Mouse (Mus musculus) neural tube, embryonic 12.5 days (tissue): Measurements from ENCODE around the gene Ambp. TPM values are rescaled to one million over a fixed set of nuclear protein-coding genes. Genes with fewer than 3 reads are reported as not detected.

ENCODE experiments used
- ATAC-seq: fragments of 200-750 bp; cut with Nextera tagmentation; 2 replicates; pipeline ENCODE4 v1.8.0; 2017; ENCODE audit warnings: low read depth, mild to moderate bottlenecking, moderate TSS enrichment, moderate library complexity; ENCODE audit not compliant: low FRiP score
- H3K27ac ChIP-seq: fragments of 300-500 bp; sonication (generic); 2 replicates; pipeline ENCODE4 v1.5.1; 2016
- H3K27me3 ChIP-seq: fragments of 300-500 bp; sonication (generic); replicated peaks from 2 replicates; pipeline ENCODE4 v1.6.1; 2016; ENCODE audit warnings: mild to moderate bottlenecking
- H3K36me3 ChIP-seq: fragments of 300-500 bp; sonication (generic); 2 replicates; pipeline ENCODE4 v1.6.1; 2016; ENCODE audit warnings: mild to moderate bottlenecking
- H3K4me1 ChIP-seq: fragments of 300-500 bp; sonication (generic); 2 replicates; pipeline ENCODE4 v1.6.1; 2016
- H3K4me2 ChIP-seq: fragments of 300-500 bp; sonication (generic); replicated peaks from 2 replicates; pipeline ENCODE4 v1.6.1; 2016; ENCODE audit warnings: mild to moderate bottlenecking
- H3K4me3 ChIP-seq: fragments of 300-500 bp; sonication (generic); 2 replicates; pipeline ENCODE4 v1.5.1; 2016
- H3K9ac ChIP-seq: fragments of 300-500 bp; sonication (generic); 2 replicates; pipeline ENCODE4 v1.6.1; 2016; ENCODE audit warnings: mild to moderate bottlenecking
- H3K9me3 ChIP-seq: fragments of 300-500 bp; sonication (generic); 2 replicates; pipeline ENCODE4 v1.6.1; 2016; ENCODE audit warnings: mild to moderate bottlenecking
- WGBS: fragments of 180-500 bp; shearing (Covaris S2); methylation state at CpG from one replicate; pipeline ENCODE4 v1.1.7; 2016; 5-methylcytosine and 5-hydroxymethylcytosine counted together
- polyA plus RNA-seq: library from polyadenylated mRNA; unstranded; fragments of >200 nt; fragmentation: Nextera tagmentation; extraction: Ambion mirVana; gene quantifications from 2 replicates; pipeline ENCODE4 v1.2.1, GENCODE M21; 2016

Ambp gene
- polyA plus RNA-seq, 1 experiment from 2014 or later, result 0.30 TPM

- no peak overlapping the region for H3K4me3 ChIP-seq
- no peak overlapping the region for H3K9ac ChIP-seq
- no peaks in the 10 kb centered on the region for H3K9me3 ChIP-seq
- H3K27ac ChIP-seq, result no peak overlapping the region
- ATAC-seq, result no peak
- 86% methylated on average over 4 of the region's 4 CpGs for WGBS
- peaks cover 60% of the 10 kb centered on the region for H3K36me3 ChIP-seq
- H3K27me3 ChIP-seq, result no peaks in the 10 kb centered on the region
- no peaks in the 10 kb centered on the region for H3K4me1 ChIP-seq
- no peak overlapping the region for H3K4me2 ChIP-seq
Observed at GRCm38 (mm10) chr4:63102025-63102424, 52.6 kb downstream of the Ambp start.

GRCm38 (mm10) chr4:63100478-63100877 lies 54.1 kb downstream of the Ambp start:
- WGBS, result 90% methylated on average over 11 of the region's 11 CpGs
- Histone ChIP-seq H3K36me3 (peaks cover 65% of the 10 kb centered on the region), H3K9me3 (no peaks in the 10 kb centered on the region), H3K9ac (no peak overlapping the region), H3K27ac (no peak overlapping the region), H3K4me2 (no peak overlapping the region), H3K27me3 (no peaks in the 10 kb centered on the region), H3K4me1 (no peaks in the 10 kb centered on the region), H3K4me3 (no peak overlapping the region)
- ATAC-seq, result no peak

- WGBS, result 91% methylated on average over 1 of the region's 1 CpGs
Observed at GRCm38 (mm10) chr4:63097603-63098002, 57.0 kb downstream of the Ambp start.

More at GRCm38 (mm10) chr4:63097603-63098002, 57.0 kb downstream of the Ambp start:
- no peak for ATAC-seq
- peaks cover 62% of the 10 kb centered on the region for H3K36me3 ChIP-seq
- H3K9ac ChIP-seq, result no peak overlapping the region
- H3K4me3 ChIP-seq, result no peak overlapping the region
- no peak overlapping the region for H3K4me2 ChIP-seq
- no peaks in the 10 kb centered on the region for H3K9me3 ChIP-seq
- no peak overlapping the region for H3K27ac ChIP-seq
- H3K4me1 ChIP-seq, result no peaks in the 10 kb centered on the region
- H3K27me3 ChIP-seq, result no peaks in the 10 kb centered on the region

Other genes with a start within 250 kb of the Ambp start
- gene Zfp618, start 189.2 kb downstream of the Ambp start, polyA plus RNA-seq, result 46.7 and 55.2 TPM in 2 replicates
- not detected in 2 replicates for gene Kif12, start 17.3 kb upstream of the Ambp start, polyA plus RNA-seq
- 4.6 and 5.4 TPM in 2 replicates for gene Col27a1, start 59.2 kb upstream of the Ambp start, polyA plus RNA-seq
- gene Orm1, start 189.8 kb upstream of the Ambp start, polyA plus RNA-seq, result not detected in 2 replicates
- gene Orm3, start 201.4 kb upstream of the Ambp start, polyA plus RNA-seq, result not detected in 2 replicates
- gene Orm2, start 207.7 kb upstream of the Ambp start, polyA plus RNA-seq, result not detected in 2 replicates
- gene Akna, start 248.6 kb upstream of the Ambp start, polyA plus RNA-seq, result 7.3 and 7.5 TPM in 2 replicates